Mouse (Mus musculus) right cerebral cortex, postnatal 4 days (tissue): ENCODE results near the gene Gm21983.
A peak's percentile ranks its signal among the peaks of the same experiment; 100 is the strongest.

ENCODE experiments used
- DNase-seq: peaks from one replicate; pipeline ENCODE4 v3.0.0-alpha.2; 2022

Gm21983 gene

GRCm38 (mm10) chr7:27180837-27181695 is at the start of gene Gm21983, which contains the start of gene Mia:
Gene Gm21983 (minus strand): TSS chr7:27181086.
Gene Mia (minus strand): TSS chr7:27181157.
- no peak for DNase-seq

GRCm38 (mm10) chr7:27228865-27229264 is 48.0 kb upstream of the Gm21983 start:
- no peak for DNase-seq

- peak; percentile 84 for DNase-seq
Observed at GRCm38 (mm10) chr7:27228281-27228821, 47.5 kb upstream of the Gm21983 start, which contains the start of gene Itpkc. Gene Itpkc (minus strand): TSS chr7:27228661.

- no peak for DNase-seq
Observed at GRCm38 (mm10) chr7:27227676-27228075, 46.8 kb upstream of the Gm21983 start.

GRCm38 (mm10) chr7:27227276-27227675 is 46.4 kb upstream of the Gm21983 start:
- no peak for DNase-seq

GRCm38 (mm10) chr7:27224877-27225575 is 44.1 kb upstream of the Gm21983 start:
- no peak for DNase-seq

GRCm38 (mm10) chr7:27222538-27222937 is 41.7 kb upstream of the Gm21983 start:
- DNase-seq: no peak

GRCm38 (mm10) chr7:27221939-27222338 is 41.1 kb upstream of the Gm21983 start:
- DNase-seq: no peak

- DNase-seq: no peak
Observed at GRCm38 (mm10) chr7:27219937-27220336, 39.1 kb upstream of the Gm21983 start.

GRCm38 (mm10) chr7:27218586-27218985 is 37.7 kb upstream of the Gm21983 start:
- DNase-seq: no peak

- no peak for DNase-seq
Observed at GRCm38 (mm10) chr7:27212626-27213025, 31.7 kb upstream of the Gm21983 start.

GRCm38 (mm10) chr7:27203730-27204449 is 23.0 kb upstream of the Gm21983 start:
- DNase-seq: no peak

- no peak for DNase-seq
Observed at GRCm38 (mm10) chr7:27198779-27199178, 17.9 kb upstream of the Gm21983 start.

GRCm38 (mm10) chr7:27198355-27198754 is 17.5 kb upstream of the Gm21983 start:
- no peak for DNase-seq

- DNase-seq: no peak
Observed at GRCm38 (mm10) chr7:27197634-27198033, 16.7 kb upstream of the Gm21983 start.

GRCm38 (mm10) chr7:27197136-27197535 is 16.2 kb upstream of the Gm21983 start:
- no peak for DNase-seq

- DNase-seq: peak; percentile 91
Observed at GRCm38 (mm10) chr7:27195681-27196611, 15.1 kb upstream of the Gm21983 start, which contains the start of the genes BC024978 and Snrpa. Gene BC024978 (plus strand): TSS chr7:27195781. Gene Snrpa (minus strand): TSS chr7:27196271.

GRCm38 (mm10) chr7:27193731-27194130 is 12.8 kb upstream of the Gm21983 start:
- no peak for DNase-seq

GRCm38 (mm10) chr7:27192434-27192833 is 11.5 kb upstream of the Gm21983 start:
- no peak for DNase-seq

- DNase-seq: no peak
Observed at GRCm38 (mm10) chr7:27189271-27189931, 8.5 kb upstream of the Gm21983 start.

GRCm38 (mm10) chr7:27185986-27186385 is 5.1 kb upstream of the Gm21983 start:
- DNase-seq: no peak
